Mouse (Mus musculus) spleen, adult 2 months (tissue): ENCODE results near the gene Heatr5a.

Experiments
- CTCF ChIP-seq: fragments of 200-500 bp; IDR thresholded peaks from 2 replicates; pipeline ENCODE4 v1.5.1; 2011; ENCODE audit warnings: mild to moderate bottlenecking, inconsistent platforms; ENCODE audit not compliant: insufficient read depth, insufficient read length, insufficient replicate concordance; ENCODE audit errors: extremely low read depth
- POLR2A ChIP-seq: fragments of 200-500 bp; IDR thresholded peaks from 2 replicates; pipeline ENCODE4 v1.6.1; 2011; ENCODE audit warnings: low read depth, low read length, inconsistent platforms

DNA sequence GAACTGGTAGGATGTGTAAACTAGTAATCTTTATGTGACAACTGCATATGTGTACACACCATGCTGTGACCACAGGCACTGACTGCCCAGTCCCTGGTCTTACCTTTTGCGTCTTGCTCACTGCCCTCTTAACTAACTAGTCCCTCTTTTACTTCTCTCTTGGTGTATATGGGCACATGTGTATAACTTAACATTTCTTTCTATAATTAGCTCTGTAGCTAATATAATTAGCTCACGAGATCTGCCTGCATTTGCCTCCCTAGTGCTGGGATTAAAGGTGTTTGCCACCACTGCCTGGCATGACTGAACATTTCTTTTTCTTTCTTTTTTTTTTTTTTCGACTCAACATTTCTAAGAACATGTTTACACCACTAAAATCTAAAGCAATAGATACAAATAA is 63.6 kb downstream of the Heatr5a start:
- no peak for TF ChIP-seq CTCF
- no peak for TF ChIP-seq POLR2A
